Mouse (Mus musculus) brown adipose tissue, adult 24 weeks (tissue): ENCODE results near the gene Wdr34. TPM values are rescaled to one million over a fixed set of nuclear protein-coding genes. Genes with fewer than 3 reads are reported as not detected.

Experiments
- H3K27ac ChIP-seq: fragments of 200-500 bp; replicated peaks from 2 replicates; pipeline ENCODE4 v1.5.1; 2012; ENCODE audit warnings: low read depth, mild to moderate bottlenecking, low read length
- H3K4me1 ChIP-seq: fragments of 200-500 bp; 2 replicates; pipeline ENCODE4 v1.6.1; 2012; ENCODE audit warnings: low read length, mixed read lengths; ENCODE audit not compliant: control insufficient read depth, insufficient read depth, insufficient read length
- H3K4me3 ChIP-seq: fragments of 200-500 bp; 2 replicates; pipeline ENCODE4 v1.5.1; 2012; ENCODE audit warnings: low read depth, mild to moderate bottlenecking, low read length, moderate library complexity; ENCODE audit not compliant: insufficient read depth
- polyA plus RNA-seq: library from polyadenylated mRNA; stranded (reverse); fragments of >200 nt; gene quantifications from 2 replicates; pipeline ENCODE4 v1.2.4, GENCODE M21; 2012; ENCODE audit not compliant: missing spikeins, insufficient read depth, insufficient read length

The Wdr34 gene
- polyA plus RNA-seq = 6.2 and 6.6 TPM in 2 replicates

DNA sequence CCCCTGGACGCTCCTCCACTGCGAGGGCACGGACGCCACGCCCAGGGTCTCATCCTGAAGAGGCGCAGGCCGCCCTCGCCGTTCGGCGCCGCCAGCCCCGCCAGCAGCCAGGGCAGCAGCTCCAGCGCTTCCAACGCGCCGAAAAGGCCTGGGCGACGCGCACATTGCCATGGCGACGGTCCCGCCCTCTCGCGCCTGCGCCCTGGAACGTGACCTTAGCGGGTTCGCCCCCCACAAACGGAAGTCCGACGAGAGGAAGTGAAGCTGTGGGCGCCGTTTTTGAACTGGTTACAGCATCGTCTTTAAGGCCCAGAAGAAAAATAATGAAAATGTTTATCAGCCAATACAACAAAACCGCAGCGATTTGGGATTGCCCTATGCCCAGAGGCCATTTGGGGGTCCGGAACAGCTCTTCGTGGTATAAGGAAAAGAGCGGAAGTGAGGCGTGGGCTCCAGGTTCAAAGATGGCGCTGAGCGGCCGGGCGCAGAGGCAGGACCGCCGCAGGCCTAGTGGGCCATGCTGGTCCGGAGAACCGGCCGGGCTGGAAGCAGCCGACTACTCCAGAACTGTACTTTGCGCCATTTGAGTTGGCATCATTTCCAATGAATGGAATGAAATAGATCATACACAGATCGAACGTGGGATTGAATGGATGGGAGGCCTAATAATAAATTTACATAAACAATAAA lies at the start of gene Wdr34:
Gene Wdr34, minus strand, starts transcription at position 183 of the 690 bp plus-strand sequence.
- peak within 1 kb of the TSS; percentile 72 for H3K4me3 ChIP-seq
- H3K4me1 ChIP-seq = no peaks in the 10 kb centered on the region
- H3K27ac ChIP-seq = peak within 1 kb of the TSS; percentile 100

DNA sequence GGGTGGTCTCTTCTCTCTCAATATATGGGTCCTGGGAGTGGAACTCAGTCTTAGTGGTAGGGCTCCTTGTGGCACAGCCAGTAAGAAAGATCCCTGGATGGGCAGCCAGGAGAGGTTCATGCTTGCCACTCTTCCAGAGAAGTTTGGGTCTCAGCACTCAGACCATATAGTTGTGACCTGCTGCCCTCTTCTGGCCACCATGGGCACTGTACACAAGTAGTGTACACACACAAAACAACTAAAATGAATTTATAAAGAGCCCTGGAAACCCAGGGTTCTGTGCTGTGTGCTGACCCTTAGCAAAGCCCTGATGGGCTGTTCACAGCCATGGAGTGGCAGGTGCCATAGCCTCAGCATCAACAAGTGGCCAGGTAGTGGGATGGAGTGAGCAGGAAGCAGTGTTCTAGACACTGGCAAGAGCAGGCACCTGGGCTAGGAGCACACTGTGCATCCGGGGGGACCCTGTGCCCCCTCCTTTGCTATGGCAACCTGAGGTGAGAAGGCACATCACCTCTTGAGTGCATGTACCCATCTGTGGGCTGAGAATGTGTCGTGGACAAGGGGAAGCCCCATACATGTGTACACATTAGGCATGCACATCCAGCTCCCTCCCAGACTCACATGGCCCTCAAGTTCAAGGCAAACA lies 47.3 kb upstream of the Wdr34 start:
- Histone ChIP-seq H3K4me3 (no peak overlapping the region), H3K4me1 (peaks cover 3% of the 10 kb centered on the region; the same call in 1 of the 2 replicates), H3K27ac (no peak overlapping the region)

- Histone ChIP-seq H3K27ac (0 out of 2 replicates have a peak overlapping the region, but pooled peaks have one; percentile 1), H3K4me1 (peaks cover 3% of the 10 kb centered on the region; the same call in 1 of the 2 replicates)
These were observed 45.5 kb upstream of the Wdr34 start for GRCm38 (mm10) chr2:30094208-30094588.

GRCm38 (mm10) chr2:30093471-30094207 lies 45.0 kb upstream of the Wdr34 start, which contains the start of gene Zdhhc12:
TSS of gene Zdhhc12 (minus strand) at chr2:30093648.
- H3K4me3 ChIP-seq = peak within 1 kb of the TSS; percentile 62
- peaks cover 3% of the 10 kb centered on the region; the same call in 1 of the 2 replicates for H3K4me1 ChIP-seq
- H3K27ac ChIP-seq = 0 out of 2 replicates have a peak within 1 kb of the TSS, but pooled peaks have one; percentile 1

More at GRCm38 (mm10) chr2:30094208-30094588, 45.5 kb upstream of the Wdr34 start:
- peak overlapping the region; percentile 62 for H3K4me3 ChIP-seq

DNA sequence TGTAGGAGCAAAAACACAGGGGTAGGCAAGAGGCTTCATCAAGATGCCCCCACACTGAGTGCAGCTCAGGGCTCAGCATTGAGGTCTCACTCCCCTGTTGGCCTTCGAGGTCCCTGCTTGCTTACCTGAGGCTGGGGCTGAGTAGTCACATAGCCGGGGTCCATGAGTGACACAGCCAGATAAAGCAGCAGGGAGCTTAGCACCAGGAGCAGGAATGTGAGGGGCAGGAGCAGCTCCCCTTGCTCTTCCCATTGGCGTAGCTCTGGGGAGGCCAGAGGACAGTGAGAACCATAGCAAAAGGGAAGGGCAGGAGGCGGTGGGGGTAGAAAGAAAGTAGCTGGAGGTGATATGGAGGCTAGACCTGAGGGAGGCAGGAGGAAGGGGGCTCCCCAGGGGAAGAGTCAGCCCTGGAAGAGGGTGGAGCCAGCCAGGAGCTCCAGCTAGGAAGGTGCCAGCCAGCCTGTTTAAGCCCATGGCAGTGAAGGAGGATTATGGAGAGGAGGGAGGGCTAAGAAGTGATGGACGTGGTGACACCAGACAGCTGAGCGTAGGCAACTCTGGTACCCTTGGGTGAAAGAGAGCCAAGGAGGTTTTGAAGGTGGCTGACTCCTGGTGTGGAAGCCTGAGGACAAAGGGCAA lies 43.7 kb upstream of the Wdr34 start:
- H3K27ac ChIP-seq = no peak overlapping the region
- peaks cover 3% of the 10 kb centered on the region; the same call in 1 of the 2 replicates for H3K4me1 ChIP-seq
- H3K4me3 ChIP-seq = 0 out of 2 replicates have a peak overlapping the region, but pooled peaks have one; percentile 62

GRCm38 (mm10) chr2:30091521-30091920 lies 42.8 kb upstream of the Wdr34 start:
- H3K4me3 ChIP-seq = no peak overlapping the region
- peaks cover 3% of the 10 kb centered on the region; the same call in 1 of the 2 replicates for H3K4me1 ChIP-seq
- H3K27ac ChIP-seq = no peak overlapping the region

- Histone ChIP-seq H3K4me3 (no peak overlapping the region), H3K4me1 (no peaks in the 10 kb centered on the region), H3K27ac (no peak overlapping the region)
These were observed 38.6 kb upstream of the Wdr34 start for GRCm38 (mm10) chr2:30087310-30087709.

- no peak overlapping the region for H3K27ac ChIP-seq
- H3K4me3 ChIP-seq = no peak overlapping the region
- H3K4me1 ChIP-seq = no peaks in the 10 kb centered on the region
These were observed 36.0 kb upstream of the Wdr34 start for GRCm38 (mm10) chr2:30084632-30085031.

GRCm38 (mm10) chr2:30084113-30084512 lies 35.4 kb upstream of the Wdr34 start:
- Histone ChIP-seq H3K4me3 (no peak overlapping the region), H3K4me1 (no peaks in the 10 kb centered on the region), H3K27ac (no peak overlapping the region)

DNA sequence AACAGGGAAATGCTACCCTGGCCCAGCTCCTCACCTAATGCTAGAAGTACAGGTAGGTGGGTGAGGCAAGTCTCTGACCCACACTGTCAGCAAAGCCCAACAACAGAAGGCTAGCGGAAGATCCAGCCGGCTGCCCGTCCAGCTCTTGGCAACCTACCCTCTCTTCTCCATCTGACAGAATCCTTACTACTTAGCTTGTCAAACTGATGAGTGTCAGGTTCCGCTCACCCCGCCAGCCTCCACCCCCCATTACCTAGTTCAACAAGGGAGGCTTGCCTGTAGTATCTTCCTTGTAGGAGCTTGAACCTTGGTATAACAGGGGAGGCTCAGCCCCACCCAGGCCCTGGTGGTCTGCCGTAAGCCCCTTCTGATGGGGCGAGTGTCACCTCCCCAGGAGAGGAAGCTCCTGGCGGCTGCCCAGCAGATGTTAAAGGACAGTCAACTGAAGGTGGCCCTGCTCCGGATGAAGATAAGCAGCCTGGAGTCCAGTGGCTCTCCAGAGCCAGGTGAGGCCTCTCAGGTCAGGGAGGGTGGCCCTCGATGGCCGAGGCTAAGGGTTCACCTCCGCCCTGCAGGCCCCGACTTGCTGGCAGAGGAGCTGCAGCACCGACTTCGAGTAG lies 31.6 kb upstream of the Wdr34 start:
- Histone ChIP-seq H3K27ac (no peak overlapping the region), H3K4me3 (no peak overlapping the region), H3K4me1 (no peaks in the 10 kb centered on the region)

- Histone ChIP-seq H3K4me3 (peak overlapping the region; percentile 38), H3K4me1 (no peaks in the 10 kb centered on the region), H3K27ac (peak overlapping the region; percentile 80)
These were observed 30.1 kb upstream of the Wdr34 start for GRCm38 (mm10) chr2:30078760-30079159.

DNA sequence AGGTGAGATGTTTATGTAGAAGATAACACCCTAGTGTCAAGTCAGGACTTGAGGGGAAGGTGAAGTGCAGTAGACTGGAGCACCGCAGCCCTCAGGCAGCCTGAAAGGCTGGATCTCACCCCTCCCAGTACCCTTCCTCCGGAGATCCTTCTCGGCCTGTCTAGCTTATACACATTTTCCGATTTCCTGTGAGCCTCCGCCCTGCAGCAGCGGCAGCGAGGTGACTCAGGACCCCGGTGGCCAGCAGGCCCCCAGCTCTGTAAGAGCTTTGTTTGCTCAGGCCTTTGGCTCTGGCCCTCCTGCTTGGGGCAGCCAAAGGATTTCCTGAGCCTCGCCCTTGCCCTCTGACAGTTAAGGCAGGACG lies 29.6 kb upstream of the Wdr34 start:
- Histone ChIP-seq H3K27ac (peak overlapping the region; percentile 80), H3K4me1 (no peaks in the 10 kb centered on the region), H3K4me3 (peak overlapping the region; percentile 41)

- Histone ChIP-seq H3K4me3 (peak within 1 kb of the TSS; percentile 68), H3K4me1 (no peaks in the 10 kb centered on the region), H3K27ac (peak within 1 kb of the TSS; percentile 80)
These were observed 29.0 kb upstream of the Wdr34 start, which contains the start of gene Pkn3 for GRCm38 (mm10) chr2:30077502-30078348. TSS of gene Pkn3 (plus strand) at chr2:30077684.
